Mouse (Mus musculus): ENCODE results near the gene Syne2.

The Syne2 gene

GRCm38 (mm10) chr12:75998416-75998815, 180.5 kb downstream of the Syne2 start:
- 0 out of 2 replicates have a peak, but pooled peaks cover 2% of the 10 kb centered on the region for H3K27me3 ChIP-seq (ENCODE audit: insufficient read depth, low read length)

GRCm38 (mm10) chr12:76004697-76005249, 186.8 kb downstream of the Syne2 start:
- H3K27me3 ChIP-seq (ENCODE audit: insufficient read depth, low read length): no peaks in the 10 kb centered on the region
- TF ChIP-seq POU5F1 (IDR thresholded peaks at IDR 0.05; ENCODE audit: borderline replicate concordance, low read length) (no peak), NANOG (IDR thresholded peaks at IDR 0.05; ENCODE audit: borderline replicate concordance, low read length) (no peak), CTCF (conservative IDR thresholded peaks at IDR 0.05; ENCODE audit: low read length) (no peak)
- H3K4me3 ChIP-seq (replicated peaks; ENCODE audit: low read length): 0 out of 2 replicates have a peak overlapping the region, but pooled peaks have one; percentile 26
- no peaks in the 10 kb centered on the region for H3K36me3 ChIP-seq (ENCODE audit: insufficient read depth, low read length)
- no peaks in the 10 kb centered on the region for H3K9me3 ChIP-seq (ENCODE audit: low read length)
- peaks cover 16% of the 10 kb centered on the region for H3K4me1 ChIP-seq (replicated peaks; ENCODE audit: low read depth, low read length)

More at GRCm38 (mm10) chr12:75998416-75998815, 180.5 kb downstream of the Syne2 start:
- TF ChIP-seq CTCF (conservative IDR thresholded peaks at IDR 0.05; ENCODE audit: low read length) (no peak), NANOG (IDR thresholded peaks at IDR 0.05; ENCODE audit: borderline replicate concordance, low read length) (no peak), POU5F1 (IDR thresholded peaks at IDR 0.05; ENCODE audit: borderline replicate concordance, low read length) (no peak)
- no peaks in the 10 kb centered on the region for H3K4me1 ChIP-seq (replicated peaks; ENCODE audit: low read depth, low read length)
- H3K9me3 ChIP-seq (ENCODE audit: low read length): no peaks in the 10 kb centered on the region
- no peak overlapping the region for H3K4me3 ChIP-seq (replicated peaks; ENCODE audit: low read length)
- H3K36me3 ChIP-seq (ENCODE audit: insufficient read depth, low read length): no peaks in the 10 kb centered on the region

DNA sequence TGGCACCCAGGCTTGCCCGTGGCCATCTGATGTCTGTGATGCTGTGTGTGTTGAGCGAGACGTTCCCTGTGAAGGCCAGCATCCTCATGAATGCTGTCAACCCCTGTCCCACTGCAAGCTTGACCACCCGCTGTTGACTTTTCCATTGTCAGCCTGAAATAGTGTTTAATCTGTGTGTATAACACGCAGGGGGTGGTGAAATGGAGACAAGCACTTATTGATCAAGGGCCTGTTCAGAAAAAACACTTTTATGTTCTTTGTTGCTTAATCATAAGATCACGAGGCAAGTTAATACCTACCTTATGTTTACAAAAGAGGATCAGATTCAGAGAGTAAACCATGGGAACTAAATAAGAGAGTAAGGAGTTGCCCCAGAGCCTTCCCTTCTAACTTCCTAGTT, 191.1 kb downstream of the Syne2 start:
- TF ChIP-seq NANOG (IDR thresholded peaks at IDR 0.05; ENCODE audit: borderline replicate concordance, low read length) (no peak), CTCF (conservative IDR thresholded peaks at IDR 0.05; ENCODE audit: low read length) (no peak), POU5F1 (IDR thresholded peaks at IDR 0.05; ENCODE audit: borderline replicate concordance, low read length) (no peak)

GRCm38 (mm10) chr12:76012789-76013188, 194.9 kb downstream of the Syne2 start:
- Histone ChIP-seq H3K36me3 (ENCODE audit: insufficient read depth, low read length) (no peaks in the 10 kb centered on the region), H3K4me1 (replicated peaks; ENCODE audit: low read depth, low read length) (peaks cover 37% of the 10 kb centered on the region), H3K27me3 (ENCODE audit: insufficient read depth, low read length) (0 out of 2 replicates have a peak, but pooled peaks cover 6% of the 10 kb centered on the region), H3K4me3 (replicated peaks; ENCODE audit: low read length) (no peak overlapping the region), H3K9me3 (ENCODE audit: low read length) (no peaks in the 10 kb centered on the region)
- TF ChIP-seq CTCF (conservative IDR thresholded peaks at IDR 0.05; ENCODE audit: low read length) (no peak), POU5F1 (IDR thresholded peaks at IDR 0.05; ENCODE audit: borderline replicate concordance, low read length) (no peak), NANOG (IDR thresholded peaks at IDR 0.05; ENCODE audit: borderline replicate concordance, low read length) (no peak)

More for the DNA sequence above, 191.1 kb downstream of the Syne2 start:
- Histone ChIP-seq H3K27me3 (ENCODE audit: insufficient read depth, low read length) (no peaks in the 10 kb centered on the region), H3K4me1 (replicated peaks; ENCODE audit: low read depth, low read length) (peaks cover 29% of the 10 kb centered on the region), H3K36me3 (ENCODE audit: insufficient read depth, low read length) (no peaks in the 10 kb centered on the region), H3K4me3 (replicated peaks; ENCODE audit: low read length) (no peak overlapping the region), H3K9me3 (ENCODE audit: low read length) (no peaks in the 10 kb centered on the region)

GRCm38 (mm10) chr12:76013480-76013879, 195.5 kb downstream of the Syne2 start:
- peaks cover 37% of the 10 kb centered on the region for H3K4me1 ChIP-seq (replicated peaks; ENCODE audit: low read depth, low read length)
- H3K27me3 ChIP-seq (ENCODE audit: insufficient read depth, low read length): 0 out of 2 replicates have a peak, but pooled peaks cover 6% of the 10 kb centered on the region
- H3K4me3 ChIP-seq (replicated peaks; ENCODE audit: low read length): no peak overlapping the region
- no peaks in the 10 kb centered on the region for H3K36me3 ChIP-seq (ENCODE audit: insufficient read depth, low read length)
- H3K9me3 ChIP-seq (ENCODE audit: low read length): no peaks in the 10 kb centered on the region
- no peak for TF ChIP-seq NANOG (IDR thresholded peaks at IDR 0.05; ENCODE audit: borderline replicate concordance, low read length)
- no peak for TF ChIP-seq CTCF (conservative IDR thresholded peaks at IDR 0.05; ENCODE audit: low read length)
- no peak for TF ChIP-seq POU5F1 (IDR thresholded peaks at IDR 0.05; ENCODE audit: borderline replicate concordance, low read length)

- H3K27me3 ChIP-seq (ENCODE audit: insufficient read depth, low read length): 0 out of 2 replicates have a peak, but pooled peaks cover 6% of the 10 kb centered on the region
- no peaks in the 10 kb centered on the region for H3K36me3 ChIP-seq (ENCODE audit: insufficient read depth, low read length)
- peaks cover 37% of the 10 kb centered on the region for H3K4me1 ChIP-seq (replicated peaks; ENCODE audit: low read depth, low read length)
- no peaks in the 10 kb centered on the region for H3K9me3 ChIP-seq (ENCODE audit: low read length)
- H3K4me3 ChIP-seq (replicated peaks; ENCODE audit: low read length): peak overlapping the region; percentile 43; the same call in 1 of the 2 replicates
- TF ChIP-seq POU5F1 (IDR thresholded peaks at IDR 0.05; ENCODE audit: borderline replicate concordance, low read length) (no peak), CTCF (conservative IDR thresholded peaks at IDR 0.05; ENCODE audit: low read length) (no peak), NANOG (IDR thresholded peaks at IDR 0.05; ENCODE audit: borderline replicate concordance, low read length) (no peak)
These were observed 197.1 kb downstream of the Syne2 start for GRCm38 (mm10) chr12:76015026-76015425.

GRCm38 (mm10) chr12:76015489-76015888, 197.6 kb downstream of the Syne2 start:
- no peaks in the 10 kb centered on the region for H3K36me3 ChIP-seq (ENCODE audit: insufficient read depth, low read length)
- H3K27me3 ChIP-seq (ENCODE audit: insufficient read depth, low read length): 0 out of 2 replicates have a peak, but pooled peaks cover 6% of the 10 kb centered on the region
- H3K4me3 ChIP-seq (replicated peaks; ENCODE audit: low read length): peak overlapping the region; percentile 43; the same call in 1 of the 2 replicates
- no peak for TF ChIP-seq NANOG (IDR thresholded peaks at IDR 0.05; ENCODE audit: borderline replicate concordance, low read length)
- peaks cover 37% of the 10 kb centered on the region for H3K4me1 ChIP-seq (replicated peaks; ENCODE audit: low read depth, low read length)
- no peaks in the 10 kb centered on the region for H3K9me3 ChIP-seq (ENCODE audit: low read length)

GRCm38 (mm10) chr12:76016123-76017101, 198.5 kb downstream of the Syne2 start:
- peaks cover 37% of the 10 kb centered on the region for H3K4me1 ChIP-seq (replicated peaks; ENCODE audit: low read depth, low read length)
- H3K36me3 ChIP-seq (ENCODE audit: insufficient read depth, low read length): no peaks in the 10 kb centered on the region
- H3K4me3 ChIP-seq (replicated peaks; ENCODE audit: low read length): 0 out of 2 replicates have a peak overlapping the region, but pooled peaks have one; percentile 17
- TF ChIP-seq NANOG (IDR thresholded peaks at IDR 0.05; ENCODE audit: borderline replicate concordance, low read length) (no peak), CTCF (conservative IDR thresholded peaks at IDR 0.05; ENCODE audit: low read length) (peak; percentile 45)
- H3K27me3 ChIP-seq (ENCODE audit: insufficient read depth, low read length): 0 out of 2 replicates have a peak, but pooled peaks cover 6% of the 10 kb centered on the region
- no peaks in the 10 kb centered on the region for H3K9me3 ChIP-seq (ENCODE audit: low read length)

Data from E14TG2a.4 (cell line).